Mouse (Mus musculus): ENCODE data around the gene Fam114a1. TPM values are rescaled to one million over a fixed set of nuclear protein-coding genes. Genes with fewer than 3 reads are reported as not detected.

The Fam114a1 gene
- total RNA-seq, 1 experiment from 2014 or later = 4.4 TPM

GRCm38 (mm10) chr5:65046442-65047284, 76.8 kb downstream of the Fam114a1 start:
- ATAC-seq (replicated peaks; ENCODE audit: low read depth, poor library complexity, severe bottlenecking) = no peak

- no peak for ATAC-seq (replicated peaks; ENCODE audit: low read depth, poor library complexity, severe bottlenecking)
Measured at GRCm38 (mm10) chr5:65047285-65047855, 77.5 kb downstream of the Fam114a1 start.

GRCm38 (mm10) chr5:65049880-65050279, 80.0 kb downstream of the Fam114a1 start:
- no peak for ATAC-seq (replicated peaks; ENCODE audit: low read depth, poor library complexity, severe bottlenecking)

- no peak for ATAC-seq (replicated peaks; ENCODE audit: low read depth, poor library complexity, severe bottlenecking)
Measured at GRCm38 (mm10) chr5:65051513-65051912, 81.6 kb downstream of the Fam114a1 start.

GRCm38 (mm10) chr5:65057596-65057995, 87.7 kb downstream of the Fam114a1 start:
- ATAC-seq (replicated peaks; ENCODE audit: low read depth, poor library complexity, severe bottlenecking) = no peak

- no peak for ATAC-seq (replicated peaks; ENCODE audit: low read depth, poor library complexity, severe bottlenecking)
Measured at GRCm38 (mm10) chr5:65059806-65060205, 89.9 kb downstream of the Fam114a1 start.

GRCm38 (mm10) chr5:65062236-65062635, 92.4 kb downstream of the Fam114a1 start:
- no peak for ATAC-seq (replicated peaks; ENCODE audit: low read depth, poor library complexity, severe bottlenecking)

GRCm38 (mm10) chr5:65063266-65063665, 93.4 kb downstream of the Fam114a1 start:
- no peak for ATAC-seq (replicated peaks; ENCODE audit: low read depth, poor library complexity, severe bottlenecking)

- ATAC-seq (replicated peaks; ENCODE audit: low read depth, poor library complexity, severe bottlenecking) = no peak
Measured at GRCm38 (mm10) chr5:65068166-65068565, 98.3 kb downstream of the Fam114a1 start.

GRCm38 (mm10) chr5:65069872-65070271, 100.0 kb downstream of the Fam114a1 start:
- no peak for ATAC-seq (replicated peaks; ENCODE audit: low read depth, poor library complexity, severe bottlenecking)

GRCm38 (mm10) chr5:65071689-65072118, 101.8 kb downstream of the Fam114a1 start:
- no peak for ATAC-seq (replicated peaks; ENCODE audit: low read depth, poor library complexity, severe bottlenecking)

- no peak for ATAC-seq (replicated peaks; ENCODE audit: low read depth, poor library complexity, severe bottlenecking)
Measured at GRCm38 (mm10) chr5:65073247-65073646, 103.4 kb downstream of the Fam114a1 start.

- ATAC-seq (replicated peaks; ENCODE audit: low read depth, poor library complexity, severe bottlenecking) = no peak
Measured at GRCm38 (mm10) chr5:65074693-65075092, 104.8 kb downstream of the Fam114a1 start.

- peak; percentile 62 for ATAC-seq (replicated peaks; ENCODE audit: low read depth, poor library complexity, severe bottlenecking)
Measured at GRCm38 (mm10) chr5:65076087-65076486, 106.2 kb downstream of the Fam114a1 start.

GRCm38 (mm10) chr5:65076748-65077147, 106.9 kb downstream of the Fam114a1 start:
- ATAC-seq (replicated peaks; ENCODE audit: low read depth, poor library complexity, severe bottlenecking) = no peak

GRCm38 (mm10) chr5:65078081-65078480, 108.2 kb downstream of the Fam114a1 start:
- ATAC-seq (replicated peaks; ENCODE audit: low read depth, poor library complexity, severe bottlenecking) = no peak

GRCm38 (mm10) chr5:65079881-65080280, 110.0 kb downstream of the Fam114a1 start:
- no peak for ATAC-seq (replicated peaks; ENCODE audit: low read depth, poor library complexity, severe bottlenecking)

- no peak for ATAC-seq (replicated peaks; ENCODE audit: low read depth, poor library complexity, severe bottlenecking)
Measured at GRCm38 (mm10) chr5:65081836-65082235, 112.0 kb downstream of the Fam114a1 start.

GRCm38 (mm10) chr5:65086522-65086921, 116.7 kb downstream of the Fam114a1 start:
- ATAC-seq (replicated peaks; ENCODE audit: low read depth, poor library complexity, severe bottlenecking) = no peak

- ATAC-seq (replicated peaks; ENCODE audit: low read depth, poor library complexity, severe bottlenecking) = no peak
Measured at GRCm38 (mm10) chr5:65089707-65090106, 119.8 kb downstream of the Fam114a1 start.

- peak; percentile 85 for ATAC-seq (replicated peaks; ENCODE audit: low read depth, poor library complexity, severe bottlenecking)
Measured at GRCm38 (mm10) chr5:65091184-65091858, 121.5 kb downstream of the Fam114a1 start.
